Mouse (Mus musculus) spleen, adult 2 months (tissue): ENCODE results near the gene Kat5.

Source experiments
- CTCF ChIP-seq: fragments of 200-500 bp; IDR thresholded peaks from 2 replicates; pipeline ENCODE4 v1.5.1; 2011; ENCODE audit warnings: mild to moderate bottlenecking, inconsistent platforms; ENCODE audit not compliant: insufficient read depth, insufficient read length, insufficient replicate concordance; ENCODE audit errors: extremely low read depth
- POLR2A ChIP-seq: fragments of 200-500 bp; IDR thresholded peaks from 2 replicates; pipeline ENCODE4 v1.6.1; 2011; ENCODE audit warnings: low read depth, low read length, inconsistent platforms

- TF ChIP-seq POLR2A (no peak), CTCF (no peak)
These were observed 44.1 kb upstream of the Kat5 start for GRCm38 (mm10) chr19:5653969-5654719.
